Mouse (Mus musculus): ENCODE data around the gene Plxnc1. TPM values are rescaled to one million over a fixed set of nuclear protein-coding genes. Genes with fewer than 3 reads are reported as not detected.

The Plxnc1 gene
- polyA plus RNA-seq, 1 experiment, result 1.5 TPM

GRCm38 (mm10) chr10:94981466-94982138, 37.0 kb upstream of the Plxnc1 start:
- TF ChIP-seq POLR2A (IDR thresholded peaks at IDR 0.05; ENCODE audit: low read depth, low read length) (no peak), CTCF (conservative IDR thresholded peaks at IDR 0.05; ENCODE audit: insufficient read depth, insufficient read length, low read depth, low read length) (no peak)
- no peaks in the 10 kb centered on the region for H3K4me1 ChIP-seq (ENCODE audit: control insufficient read depth, insufficient read depth, low read length)
- no peak overlapping the region for H3K4me3 ChIP-seq (ENCODE audit: insufficient read depth, low read depth, low read length)
- no peak overlapping the region for H3K27ac ChIP-seq (ENCODE audit: insufficient read depth, low read depth, low read length)
- H3K36me3 ChIP-seq (ENCODE audit: control insufficient read depth, insufficient read depth, low read length), result no peaks in the 10 kb centered on the region
- 43% methylated on average over 12 of the region's 12 CpGs for WGBS
- H3K27me3 ChIP-seq (replicated peaks; ENCODE audit: control insufficient read depth, insufficient read depth, low read length), result no peaks in the 10 kb centered on the region
- DNase-seq, result no peak

GRCm38 (mm10) chr10:94978265-94978822, 33.7 kb upstream of the Plxnc1 start:
- Histone ChIP-seq H3K4me3 (ENCODE audit: insufficient read depth, low read depth, low read length) (no peak overlapping the region), H3K4me1 (ENCODE audit: control insufficient read depth, insufficient read depth, low read length) (no peaks in the 10 kb centered on the region), H3K27me3 (replicated peaks; ENCODE audit: control insufficient read depth, insufficient read depth, low read length) (no peaks in the 10 kb centered on the region), H3K27ac (ENCODE audit: insufficient read depth, low read depth, low read length) (no peak overlapping the region), H3K36me3 (ENCODE audit: control insufficient read depth, insufficient read depth, low read length) (no peaks in the 10 kb centered on the region)
- WGBS, result 67% methylated on average over 5 of the region's 5 CpGs
- TF ChIP-seq POLR2A (IDR thresholded peaks at IDR 0.05; ENCODE audit: low read depth, low read length) (no peak), CTCF (conservative IDR thresholded peaks at IDR 0.05; ENCODE audit: insufficient read depth, insufficient read length, low read depth, low read length) (no peak)
- no peak for DNase-seq

- Histone ChIP-seq H3K4me1 (ENCODE audit: control insufficient read depth, insufficient read depth, low read length) (no peaks in the 10 kb centered on the region), H3K27ac (ENCODE audit: insufficient read depth, low read depth, low read length) (no peak overlapping the region), H3K4me3 (ENCODE audit: insufficient read depth, low read depth, low read length) (no peak overlapping the region), H3K36me3 (ENCODE audit: control insufficient read depth, insufficient read depth, low read length) (no peaks in the 10 kb centered on the region), H3K27me3 (replicated peaks; ENCODE audit: control insufficient read depth, insufficient read depth, low read length) (no peaks in the 10 kb centered on the region; the same call in 1 of the 2 replicates)
- WGBS, result 62% methylated on average over 5 of the region's 5 CpGs
- TF ChIP-seq POLR2A (IDR thresholded peaks at IDR 0.05; ENCODE audit: low read depth, low read length) (no peak), CTCF (conservative IDR thresholded peaks at IDR 0.05; ENCODE audit: insufficient read depth, insufficient read length, low read depth, low read length) (peak; percentile 18; the same call in 1 of the 2 replicates)
- no peak for DNase-seq
Measured at GRCm38 (mm10) chr10:94976329-94976728, 31.7 kb upstream of the Plxnc1 start.

- DNase-seq, result no peak
- 20% methylated on average over 4 of the region's 4 CpGs for WGBS
Measured at GRCm38 (mm10) chr10:94975099-94975496, 30.5 kb upstream of the Plxnc1 start.

GRCm38 (mm10) chr10:94974345-94975098, 29.9 kb upstream of the Plxnc1 start:
- TF ChIP-seq CTCF (conservative IDR thresholded peaks at IDR 0.05; ENCODE audit: insufficient read depth, insufficient read length, low read depth, low read length), result no peak
- TF ChIP-seq POLR2A (IDR thresholded peaks at IDR 0.05; ENCODE audit: low read depth, low read length), result no peak
- no peaks in the 10 kb centered on the region for H3K4me1 ChIP-seq (ENCODE audit: control insufficient read depth, insufficient read depth, low read length)
- 52% methylated on average over 9 of the region's 9 CpGs for WGBS
- H3K4me3 ChIP-seq (ENCODE audit: insufficient read depth, low read depth, low read length), result no peak overlapping the region
- no peaks in the 10 kb centered on the region; the same call in 1 of the 2 replicates for H3K27me3 ChIP-seq (replicated peaks; ENCODE audit: control insufficient read depth, insufficient read depth, low read length)
- no peaks in the 10 kb centered on the region for H3K36me3 ChIP-seq (ENCODE audit: control insufficient read depth, insufficient read depth, low read length)
- no peak overlapping the region for H3K27ac ChIP-seq (ENCODE audit: insufficient read depth, low read depth, low read length)
- no peak for DNase-seq

More at GRCm38 (mm10) chr10:94975099-94975496, 30.5 kb upstream of the Plxnc1 start:
- Histone ChIP-seq H3K4me3 (ENCODE audit: insufficient read depth, low read depth, low read length) (no peak overlapping the region), H3K4me1 (ENCODE audit: control insufficient read depth, insufficient read depth, low read length) (no peaks in the 10 kb centered on the region), H3K27me3 (replicated peaks; ENCODE audit: control insufficient read depth, insufficient read depth, low read length) (no peaks in the 10 kb centered on the region; the same call in 1 of the 2 replicates), H3K36me3 (ENCODE audit: control insufficient read depth, insufficient read depth, low read length) (no peaks in the 10 kb centered on the region), H3K27ac (ENCODE audit: insufficient read depth, low read depth, low read length) (no peak overlapping the region)
- no peak for TF ChIP-seq CTCF (conservative IDR thresholded peaks at IDR 0.05; ENCODE audit: insufficient read depth, insufficient read length, low read depth, low read length)
- no peak for TF ChIP-seq POLR2A (IDR thresholded peaks at IDR 0.05; ENCODE audit: low read depth, low read length)

GRCm38 (mm10) chr10:94971625-94972161, 27.1 kb upstream of the Plxnc1 start:
- no peak for DNase-seq
- Histone ChIP-seq H3K27ac (ENCODE audit: insufficient read depth, low read depth, low read length) (no peak overlapping the region), H3K36me3 (ENCODE audit: control insufficient read depth, insufficient read depth, low read length) (no peaks in the 10 kb centered on the region), H3K4me1 (ENCODE audit: control insufficient read depth, insufficient read depth, low read length) (no peaks in the 10 kb centered on the region), H3K4me3 (ENCODE audit: insufficient read depth, low read depth, low read length) (no peak overlapping the region), H3K27me3 (replicated peaks; ENCODE audit: control insufficient read depth, insufficient read depth, low read length) (no peaks in the 10 kb centered on the region; the same call in 1 of the 2 replicates)
- 76% methylated on average over 3 of the region's 3 CpGs for WGBS
- TF ChIP-seq CTCF (conservative IDR thresholded peaks at IDR 0.05; ENCODE audit: insufficient read depth, insufficient read length, low read depth, low read length) (no peak), POLR2A (IDR thresholded peaks at IDR 0.05; ENCODE audit: low read depth, low read length) (no peak)

All from kidney, adult 2 months (tissue).